Mouse (Mus musculus): Measurements from ENCODE around the gene Dand5. TPM values are rescaled to one million over a fixed set of nuclear protein-coding genes. Genes with fewer than 3 reads are reported as not detected.
"Not testable (repeated sequence)": the region's sequence is repeated elsewhere in the genome, so short reads cannot be mapped to it uniquely, and the experiment has no call there.

Gene Dand5
- polyA plus RNA-seq, 1 experiment from 2014 or later, result 7.1 TPM

DNA sequence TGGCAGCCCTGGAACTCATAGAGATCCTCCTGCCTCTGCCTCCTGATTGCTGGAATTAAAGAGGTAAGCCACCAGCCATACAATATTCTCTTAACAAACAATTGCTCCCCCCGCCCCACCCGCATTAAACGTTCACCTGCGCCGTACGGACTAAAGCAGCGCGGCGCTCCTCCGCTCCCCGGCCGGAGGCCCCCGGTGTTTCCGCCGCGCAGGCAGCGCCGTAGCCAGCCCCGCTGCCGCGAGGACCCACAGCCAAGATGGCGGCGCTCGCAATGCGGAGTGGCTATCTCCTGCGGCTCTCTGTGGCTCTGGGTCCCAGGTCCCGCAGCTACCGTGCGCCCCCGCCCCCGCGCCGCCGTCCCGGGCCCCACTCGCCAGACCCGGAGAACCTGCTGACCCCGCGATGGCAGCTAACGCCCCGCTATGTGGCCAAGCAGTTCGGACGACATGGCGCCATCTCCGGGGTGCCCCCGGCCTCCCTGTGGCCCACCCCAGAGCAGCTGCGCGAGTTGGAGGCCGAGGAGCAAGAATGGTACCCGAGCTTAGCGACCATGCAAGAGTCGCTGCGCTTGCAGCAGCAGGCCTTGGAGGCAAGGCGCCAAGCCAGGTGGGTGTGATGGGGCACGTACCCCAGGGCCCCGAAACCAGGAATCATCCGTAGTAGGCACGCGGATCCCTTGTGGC is 9.6 kb upstream of the Dand5 start:
- Histone ChIP-seq H3K4me3 (peak overlapping the region; percentile 85), H3K9me3 (replicated peaks) (no peaks in the 10 kb centered on the region), H3K27me3 (no peaks in the 10 kb centered on the region), H3K4me1 (peaks cover 24% of the 10 kb centered on the region), H3K9ac (peak overlapping the region; percentile 96), H3K36me3 (peaks cover 33% of the 10 kb centered on the region), H3K4me2 (replicated peaks) (peak overlapping the region; percentile 66), H3K27ac (peak overlapping the region; percentile 95)
- peak; percentile 70 for ATAC-seq (ENCODE audit: low FRiP score)
- 2% methylated on average over 59 of the region's 59 CpGs for WGBS

DNA sequence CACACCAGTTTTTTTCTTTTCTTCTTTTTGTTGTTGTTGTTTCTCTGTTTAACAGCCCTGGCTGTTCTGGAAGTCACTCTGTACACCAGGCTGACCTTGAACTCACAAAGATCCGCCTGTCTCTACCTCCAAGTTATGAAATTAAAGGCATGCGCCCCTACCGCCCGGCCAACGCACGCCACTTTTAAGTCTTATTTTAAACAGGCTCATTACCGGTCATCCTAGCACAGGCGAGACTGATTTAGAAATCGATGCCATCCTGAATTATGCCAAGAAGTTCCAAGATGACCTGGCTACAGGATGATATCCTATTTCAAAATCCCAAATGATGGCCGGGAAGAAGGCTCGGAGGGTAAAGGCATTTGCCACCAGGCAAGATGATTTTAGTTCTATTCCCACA is 8.9 kb upstream of the Dand5 start, which contains the start of gene Gadd45gip1:
Gadd45gip1 (plus strand) TSS at position 33 of the 400 bp plus-strand sequence.
- peak within 1 kb of the TSS; percentile 95 for H3K27ac ChIP-seq
- H3K9me3 ChIP-seq (replicated peaks), result no peaks in the 10 kb centered on the region
- no peaks in the 10 kb centered on the region for H3K27me3 ChIP-seq
- peak within 1 kb of the TSS; percentile 66 for H3K4me2 ChIP-seq (replicated peaks)
- H3K36me3 ChIP-seq, result peaks cover 27% of the 10 kb centered on the region
- peak within 1 kb of the TSS; percentile 96 for H3K9ac ChIP-seq
- H3K4me3 ChIP-seq, result peak within 1 kb of the TSS; percentile 85
- WGBS, result 75% methylated on average over 11 of the region's 11 CpGs
- ATAC-seq (ENCODE audit: low FRiP score), result no peak
- peaks cover 18% of the 10 kb centered on the region for H3K4me1 ChIP-seq

DNA sequence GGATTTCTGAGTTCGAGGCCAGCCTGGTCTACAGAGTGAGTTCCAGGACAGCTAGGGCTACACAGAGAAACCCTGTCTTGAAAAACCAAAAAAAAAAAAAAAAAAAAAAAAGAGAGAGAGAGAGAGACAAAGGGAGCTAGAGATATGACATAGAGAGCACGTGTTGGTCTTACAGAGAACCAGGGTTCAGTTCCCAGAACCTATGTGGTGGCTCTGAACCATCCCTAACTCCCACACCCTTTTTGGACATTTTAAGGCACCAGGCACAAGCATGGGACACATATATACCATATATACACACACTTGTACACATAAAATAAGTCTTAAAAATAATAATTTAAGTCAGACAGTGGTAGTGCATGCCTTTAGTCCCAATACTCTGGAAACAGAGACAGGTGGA is 3.9 kb upstream of the Dand5 start:
- not testable (repeated sequence) for H3K27ac ChIP-seq; H3K4me2 ChIP-seq (replicated peaks); H3K27me3 ChIP-seq; H3K9me3 ChIP-seq (replicated peaks); H3K36me3 ChIP-seq; H3K4me3 ChIP-seq; H3K9ac ChIP-seq; ATAC-seq (ENCODE audit: low FRiP score)
- peaks cover 10% of the 10 kb centered on the region for H3K4me1 ChIP-seq
- 83% methylated on average over 2 of the region's 2 CpGs for WGBS

DNA sequence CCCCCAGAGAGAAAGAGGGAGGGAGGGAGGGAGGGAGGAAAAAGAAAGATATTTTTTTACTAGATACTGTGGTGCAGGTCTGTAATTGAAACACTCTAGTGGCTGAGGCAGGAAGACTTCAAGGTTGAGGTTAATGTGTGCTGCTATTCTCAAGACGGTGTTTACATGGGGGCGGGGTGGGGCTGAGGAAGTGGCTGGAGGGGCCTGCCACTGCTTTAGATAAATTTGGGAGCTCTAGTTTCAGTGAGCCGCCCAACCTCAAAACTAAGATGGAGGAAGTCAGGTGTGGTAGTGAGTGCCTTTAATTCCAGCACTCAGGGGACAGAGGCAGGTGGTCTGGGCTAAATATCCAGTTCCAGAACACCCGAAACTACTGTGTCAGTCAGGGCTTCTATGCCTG is 3.0 kb upstream of the Dand5 start:
- Histone ChIP-seq H3K4me1 (peaks cover 10% of the 10 kb centered on the region), H3K4me3 (no peak overlapping the region), H3K4me2 (replicated peaks) (no peak overlapping the region), H3K27me3 (peaks cover 14% of the 10 kb centered on the region), H3K27ac (no peak overlapping the region), H3K9ac (no peak overlapping the region), H3K36me3 (no peaks in the 10 kb centered on the region), H3K9me3 (replicated peaks) (no peaks in the 10 kb centered on the region)
- ATAC-seq (ENCODE audit: low FRiP score), result no peak
- 69% methylated on average over 4 of the region's 4 CpGs for WGBS

DNA sequence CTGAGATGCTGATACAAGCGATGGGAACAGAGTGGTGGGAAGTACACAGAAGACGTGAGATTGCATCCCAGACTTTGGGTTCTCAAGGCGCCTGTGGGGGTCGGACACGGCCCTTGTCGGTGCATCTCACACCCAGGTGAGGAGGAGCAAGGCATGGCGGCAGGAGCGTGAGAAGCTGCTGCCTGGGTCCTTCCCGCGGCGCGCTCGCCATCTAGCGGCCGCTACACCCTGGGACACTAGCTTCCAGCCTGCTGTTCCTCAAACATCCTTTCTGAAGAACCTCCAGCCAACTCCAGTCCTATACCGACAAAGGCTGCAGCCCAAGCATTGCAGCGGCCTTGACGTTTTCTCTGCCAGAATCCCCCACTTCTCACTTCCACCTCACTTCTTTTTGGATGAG is 1.0 kb upstream of the Dand5 start:
- peaks cover 10% of the 10 kb centered on the region for H3K4me1 ChIP-seq
- H3K4me3 ChIP-seq, result 0 out of 2 replicates have a peak overlapping the region, but pooled peaks have one; percentile 4
- H3K4me2 ChIP-seq (replicated peaks), result peak overlapping the region; percentile 47
- peaks cover 14% of the 10 kb centered on the region for H3K27me3 ChIP-seq
- no peaks in the 10 kb centered on the region for H3K9me3 ChIP-seq (replicated peaks)
- WGBS, result 2% methylated on average over 18 of the region's 18 CpGs
- H3K9ac ChIP-seq, result no peak overlapping the region
- ATAC-seq (ENCODE audit: low FRiP score), result peak; percentile 82
- H3K36me3 ChIP-seq, result no peaks in the 10 kb centered on the region
- H3K27ac ChIP-seq, result no peak overlapping the region

DNA sequence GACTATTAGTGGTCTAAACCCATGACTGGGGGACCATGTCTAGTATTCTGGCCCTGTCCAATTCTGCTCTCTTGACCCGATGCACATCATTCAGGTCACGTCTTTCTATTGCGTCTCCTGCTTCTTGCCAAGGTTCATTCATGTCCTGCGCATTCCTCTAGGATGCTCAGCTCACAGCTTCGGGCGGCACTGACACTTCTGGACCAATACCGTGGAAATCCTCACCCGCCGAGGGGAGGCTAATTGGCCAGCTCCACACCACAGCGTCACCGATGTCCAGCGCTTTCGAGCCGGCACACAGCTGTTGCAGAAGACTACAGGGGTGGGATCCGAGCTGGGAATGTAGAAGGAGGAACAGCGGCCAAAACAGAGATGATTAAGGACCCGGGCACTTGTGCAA is 6.5 kb downstream of the Dand5 start:
- no peaks in the 10 kb centered on the region for H3K9me3 ChIP-seq (replicated peaks)
- WGBS, result 73% methylated on average over 17 of the region's 17 CpGs

DNA sequence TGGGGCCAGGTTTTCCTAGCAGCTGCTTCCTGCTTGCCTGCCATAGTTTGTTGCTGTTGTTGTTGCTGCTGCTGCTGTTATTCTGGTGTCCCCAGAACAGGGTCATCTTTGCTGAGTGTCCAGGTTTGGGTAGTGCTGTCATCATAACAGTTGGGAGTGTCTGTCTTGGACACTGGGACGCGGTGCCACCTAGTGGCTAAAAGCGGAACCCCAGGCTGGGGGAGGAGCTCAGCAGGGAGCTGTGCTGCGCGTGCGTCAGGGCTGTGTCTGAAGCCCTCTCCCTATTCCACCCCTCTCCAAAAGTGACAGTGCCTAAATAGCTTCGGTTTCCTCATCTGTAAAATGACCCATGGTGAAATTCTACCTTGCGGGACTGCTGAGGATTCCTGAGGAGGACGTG is 7.1 kb downstream of the Dand5 start:
- Histone ChIP-seq H3K9me3 (replicated peaks) (no peaks in the 10 kb centered on the region), H3K27ac (peak overlapping the region; percentile 68), H3K27me3 (peaks cover 42% of the 10 kb centered on the region), H3K4me2 (replicated peaks) (no peak overlapping the region), H3K4me3 (no peak overlapping the region), H3K4me1 (peaks cover 41% of the 10 kb centered on the region), H3K36me3 (no peaks in the 10 kb centered on the region), H3K9ac (no peak overlapping the region)
- peak; percentile 59; the same call in 1 of the 2 replicates for ATAC-seq (ENCODE audit: low FRiP score)
- WGBS, result 12% methylated on average over 9 of the region's 9 CpGs

More for the DNA sequence above, 6.5 kb downstream of the Dand5 start:
- Histone ChIP-seq H3K27me3 (peaks cover 45% of the 10 kb centered on the region), H3K4me1 (peaks cover 35% of the 10 kb centered on the region), H3K9ac (no peak overlapping the region), H3K4me2 (replicated peaks) (no peak overlapping the region), H3K4me3 (no peak overlapping the region), H3K36me3 (no peaks in the 10 kb centered on the region), H3K27ac (no peak overlapping the region)
- no peak for ATAC-seq (ENCODE audit: low FRiP score)

DNA sequence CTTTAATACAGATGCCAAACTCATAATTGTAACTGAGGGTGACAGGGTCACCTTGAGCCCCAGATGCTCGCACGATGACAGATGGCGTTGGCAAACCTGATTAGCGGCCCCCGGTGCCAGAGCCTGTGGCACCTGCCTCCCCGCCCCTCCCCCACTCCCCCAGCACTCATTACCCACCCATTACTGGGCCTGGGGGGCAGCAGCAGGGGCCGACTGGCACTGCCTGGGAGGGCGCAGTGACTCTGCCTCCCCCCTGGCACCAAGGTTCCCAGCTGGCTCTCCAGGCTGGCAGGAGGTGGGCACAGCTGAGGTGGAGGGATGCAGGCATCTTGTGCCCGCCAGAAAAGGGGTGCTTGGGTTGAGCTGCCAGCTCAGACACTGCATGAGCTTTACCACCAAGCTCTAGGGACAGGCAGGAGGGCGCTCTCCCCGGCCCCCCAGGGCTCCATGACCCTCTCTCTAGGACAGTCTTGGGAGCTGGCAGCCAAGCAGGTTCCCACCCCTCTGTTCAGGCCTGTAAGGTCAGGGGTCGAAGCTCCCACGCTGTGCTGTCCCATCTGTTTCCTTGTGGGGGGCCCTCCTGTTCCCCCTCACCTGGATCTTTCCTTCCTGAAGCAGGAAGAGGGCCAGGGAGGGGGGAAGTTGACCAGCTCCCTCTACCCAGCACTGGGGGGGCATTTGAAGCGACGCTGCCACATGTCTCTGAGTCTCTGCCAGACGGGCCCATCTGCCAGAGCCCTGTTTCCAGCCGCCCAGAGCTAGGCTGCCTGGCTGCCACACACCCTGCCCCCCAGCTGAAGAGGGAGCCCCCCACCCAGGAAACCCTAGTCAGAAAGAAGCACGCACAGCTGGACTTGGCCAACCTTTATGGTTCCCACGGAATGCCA is 7.8 kb downstream of the Dand5 start:
- H3K9ac ChIP-seq, result peak overlapping the region; percentile 35
- WGBS, result 36% methylated on average over 19 of the region's 19 CpGs
- no peaks in the 10 kb centered on the region for H3K36me3 ChIP-seq
- ATAC-seq (ENCODE audit: low FRiP score), result peak; percentile 44
- H3K4me2 ChIP-seq (replicated peaks), result peak overlapping the region; percentile 22
- peaks cover 42% of the 10 kb centered on the region for H3K4me1 ChIP-seq
- H3K27me3 ChIP-seq, result peaks cover 42% of the 10 kb centered on the region
- peak overlapping the region; percentile 68 for H3K27ac ChIP-seq
- H3K4me3 ChIP-seq, result no peak overlapping the region
- H3K9me3 ChIP-seq (replicated peaks), result no peaks in the 10 kb centered on the region

DNA sequence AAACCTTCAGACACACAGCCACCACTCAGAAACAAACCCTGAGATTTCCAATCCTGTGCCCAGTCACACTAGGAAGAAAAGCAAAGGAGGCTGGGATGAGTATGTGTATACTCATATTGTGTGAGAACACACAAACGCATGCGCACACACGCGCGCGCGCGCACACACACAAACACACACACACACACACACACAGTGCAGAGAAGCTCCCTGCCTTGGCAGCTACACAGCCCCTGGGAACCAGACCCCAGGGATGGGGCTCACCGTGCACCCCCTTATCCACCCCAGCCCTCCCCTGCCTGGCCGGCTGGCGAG is 8.4 kb downstream of the Dand5 start:
- no peak overlapping the region for H3K4me3 ChIP-seq
- peak; percentile 39 for ATAC-seq (ENCODE audit: low FRiP score)

DNA sequence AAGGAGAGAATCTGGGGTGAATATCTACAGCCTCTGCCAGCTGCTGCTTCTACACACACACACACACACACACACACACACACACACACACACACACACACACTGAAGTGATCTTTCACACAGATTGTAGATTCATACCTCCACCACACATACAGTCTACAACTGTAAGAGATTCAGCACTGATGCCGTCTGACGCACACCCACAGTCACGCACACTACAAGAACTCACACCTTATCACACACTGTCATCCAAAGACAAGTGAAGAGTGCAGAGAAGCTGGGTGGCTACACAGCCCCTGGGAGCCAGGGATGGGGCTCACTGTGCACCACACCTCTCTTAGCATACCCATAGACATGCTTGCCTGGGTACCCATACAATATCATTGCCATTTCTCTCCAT is 8.8 kb downstream of the Dand5 start:
- no peaks in the 10 kb centered on the region for H3K9me3 ChIP-seq (replicated peaks)
- H3K27me3 ChIP-seq, result peaks cover 47% of the 10 kb centered on the region
- H3K4me2 ChIP-seq (replicated peaks), result no peak overlapping the region
- no peak overlapping the region for H3K4me3 ChIP-seq
- no peak for ATAC-seq (ENCODE audit: low FRiP score)
- no peaks in the 10 kb centered on the region for H3K36me3 ChIP-seq
- peak overlapping the region; percentile 25 for H3K27ac ChIP-seq
- peaks cover 50% of the 10 kb centered on the region for H3K4me1 ChIP-seq
- no peak overlapping the region for H3K9ac ChIP-seq
- 81% methylated on average over 3 of the region's 3 CpGs for WGBS

More for the DNA sequence above, 8.4 kb downstream of the Dand5 start:
- Histone ChIP-seq H3K36me3 (no peaks in the 10 kb centered on the region), H3K27me3 (peaks cover 43% of the 10 kb centered on the region), H3K4me2 (replicated peaks) (peak overlapping the region; percentile 22; the same call in 1 of the 2 replicates), H3K9ac (0 out of 2 replicates have a peak overlapping the region, but pooled peaks have one; percentile 35), H3K27ac (peak overlapping the region; percentile 25; the same call in 1 of the 2 replicates), H3K4me1 (peaks cover 48% of the 10 kb centered on the region), H3K9me3 (replicated peaks) (no peaks in the 10 kb centered on the region)
- WGBS, result 79% methylated on average over 11 of the region's 11 CpGs

DNA sequence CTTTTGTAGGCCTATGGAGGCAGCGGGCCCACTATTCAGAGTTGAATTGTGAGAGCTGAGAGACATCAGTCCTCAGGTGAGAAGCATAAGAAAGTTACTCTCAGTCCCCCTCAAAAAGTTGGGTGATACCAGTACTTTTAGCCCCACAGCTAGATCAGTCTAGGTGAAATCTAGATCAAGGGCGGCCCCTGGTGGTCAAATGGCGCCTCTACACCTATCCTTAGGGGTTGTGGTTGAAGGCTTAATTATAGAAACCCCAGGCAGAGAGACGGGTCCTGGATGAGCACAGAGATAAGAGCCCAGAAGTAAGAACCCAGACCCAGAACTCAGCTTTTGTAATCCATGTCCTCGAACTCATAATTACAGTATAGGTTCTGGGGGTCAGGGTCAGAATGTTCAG is 9.6 kb downstream of the Dand5 start:
- 2% methylated on average over 5 of the region's 5 CpGs for WGBS
- peaks cover 54% of the 10 kb centered on the region for H3K27me3 ChIP-seq
- ATAC-seq (ENCODE audit: low FRiP score), result no peak
- no peak overlapping the region for H3K9ac ChIP-seq
- H3K27ac ChIP-seq, result 0 out of 2 replicates have a peak overlapping the region, but pooled peaks have one; percentile 25
- H3K4me3 ChIP-seq, result no peak overlapping the region
- H3K36me3 ChIP-seq, result no peaks in the 10 kb centered on the region
- peaks cover 50% of the 10 kb centered on the region for H3K4me1 ChIP-seq
- H3K4me2 ChIP-seq (replicated peaks), result no peak overlapping the region
- H3K9me3 ChIP-seq (replicated peaks), result no peaks in the 10 kb centered on the region

DNA sequence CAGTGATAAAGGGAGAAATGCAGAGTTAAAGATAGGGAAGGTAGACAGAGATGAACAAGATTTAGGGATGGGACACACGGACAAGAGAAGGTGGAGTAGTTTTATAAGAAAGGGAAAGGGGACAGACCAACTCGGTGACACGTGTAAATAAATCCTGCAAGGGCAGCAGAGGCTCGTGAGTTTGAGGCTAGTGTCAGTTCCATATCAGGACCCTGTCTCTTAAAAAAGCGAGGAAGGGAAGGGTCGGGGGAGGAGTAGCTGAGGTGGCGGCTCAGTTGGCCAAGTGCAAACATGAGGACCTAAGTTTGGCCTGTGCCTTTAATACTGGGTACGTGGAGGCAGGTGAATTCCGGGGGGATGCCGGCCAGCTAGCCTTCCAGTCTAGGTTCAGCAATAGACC is 11.3 kb downstream of the Dand5 start:
- ATAC-seq (ENCODE audit: low FRiP score), result no peak
- H3K27me3 ChIP-seq, result peaks cover 64% of the 10 kb centered on the region
- peak overlapping the region; percentile 64 for H3K27ac ChIP-seq

More for the DNA sequence above, 11.3 kb downstream of the Dand5 start:
- H3K9me3 ChIP-seq (replicated peaks), result no peaks in the 10 kb centered on the region
- no peaks in the 10 kb centered on the region for H3K36me3 ChIP-seq
- 16% methylated on average over 10 of the region's 10 CpGs for WGBS
- H3K9ac ChIP-seq, result peak overlapping the region; percentile 35; the same call in 1 of the 2 replicates
- peak overlapping the region; percentile 27 for H3K4me3 ChIP-seq
- peak overlapping the region; percentile 50 for H3K4me2 ChIP-seq (replicated peaks)
- peaks cover 50% of the 10 kb centered on the region for H3K4me1 ChIP-seq

Measured in hindbrain, embryonic 12.5 days (tissue).